Mouse (Mus musculus): ENCODE results near the gene Gm21887.
A peak's percentile ranks its signal among the peaks of the same experiment; 100 is the strongest.
"Not testable (repeated sequence)": the region's sequence is repeated elsewhere in the genome, so short reads cannot be mapped to it uniquely, and the experiment has no call there.

Gene Gm21887

DNA sequence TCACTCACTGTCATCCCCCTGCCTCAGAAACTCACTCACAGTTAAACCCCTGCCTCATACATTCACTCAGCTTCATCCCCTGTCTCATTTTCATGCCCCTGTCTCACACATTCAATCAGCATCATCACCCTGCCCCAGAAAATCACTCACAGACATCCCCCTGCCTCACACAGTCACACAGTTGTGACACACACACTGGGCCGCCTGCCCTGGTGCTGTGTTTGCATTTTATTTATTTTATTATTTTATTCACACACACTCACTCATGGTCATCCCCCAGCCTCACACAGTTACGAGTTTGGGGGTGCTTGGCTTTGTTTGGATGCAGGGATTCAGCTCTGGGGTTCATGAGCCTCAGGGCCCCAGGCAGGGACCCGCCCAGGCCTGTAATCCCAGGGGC lies 875 bp upstream of the Gm21887 start:
- ATAC-seq (ENCODE audit: insufficient number of reproducible peaks, low FRiP score, low TSS enrichment) = not testable (repeated sequence)

- peak; percentile 90 for ATAC-seq (ENCODE audit: insufficient number of reproducible peaks, low FRiP score, low TSS enrichment)
Observed at GRCm38 (mm10) chrX:170009801-170010221, 352 bp downstream of the Gm21887 start.

- peak; percentile 63 for ATAC-seq (ENCODE audit: insufficient number of reproducible peaks, low FRiP score, low TSS enrichment)
Observed at GRCm38 (mm10) chrX:170010581-170011528, 1.4 kb downstream of the Gm21887 start.

GRCm38 (mm10) chrX:170011529-170011879 lies 2.0 kb downstream of the Gm21887 start:
- not testable (repeated sequence) for ATAC-seq (ENCODE audit: insufficient number of reproducible peaks, low FRiP score, low TSS enrichment)

- ATAC-seq (ENCODE audit: insufficient number of reproducible peaks, low FRiP score, low TSS enrichment) = not testable (repeated sequence)
Observed at GRCm38 (mm10) chrX:170013421-170013820, 4.0 kb downstream of the Gm21887 start.

- ATAC-seq (ENCODE audit: insufficient number of reproducible peaks, low FRiP score, low TSS enrichment) = not testable (repeated sequence)
Observed at GRCm38 (mm10) chrX:170014038-170014437, 4.6 kb downstream of the Gm21887 start.

- ATAC-seq (ENCODE audit: insufficient number of reproducible peaks, low FRiP score, low TSS enrichment) = not testable (repeated sequence)
Observed at GRCm38 (mm10) chrX:170015883-170016282, 6.4 kb downstream of the Gm21887 start.

GRCm38 (mm10) chrX:170017333-170018245 lies 8.1 kb downstream of the Gm21887 start:
- peak; percentile 23; the same call in 1 of the 2 replicates for ATAC-seq (ENCODE audit: insufficient number of reproducible peaks, low FRiP score, low TSS enrichment)

GRCm38 (mm10) chrX:170018571-170019218 lies 9.2 kb downstream of the Gm21887 start:
- ATAC-seq (ENCODE audit: insufficient number of reproducible peaks, low FRiP score, low TSS enrichment) = peak; percentile 95

- peak; percentile 63 for ATAC-seq (ENCODE audit: insufficient number of reproducible peaks, low FRiP score, low TSS enrichment)
Observed at GRCm38 (mm10) chrX:170019219-170019953, 9.9 kb downstream of the Gm21887 start.

DNA sequence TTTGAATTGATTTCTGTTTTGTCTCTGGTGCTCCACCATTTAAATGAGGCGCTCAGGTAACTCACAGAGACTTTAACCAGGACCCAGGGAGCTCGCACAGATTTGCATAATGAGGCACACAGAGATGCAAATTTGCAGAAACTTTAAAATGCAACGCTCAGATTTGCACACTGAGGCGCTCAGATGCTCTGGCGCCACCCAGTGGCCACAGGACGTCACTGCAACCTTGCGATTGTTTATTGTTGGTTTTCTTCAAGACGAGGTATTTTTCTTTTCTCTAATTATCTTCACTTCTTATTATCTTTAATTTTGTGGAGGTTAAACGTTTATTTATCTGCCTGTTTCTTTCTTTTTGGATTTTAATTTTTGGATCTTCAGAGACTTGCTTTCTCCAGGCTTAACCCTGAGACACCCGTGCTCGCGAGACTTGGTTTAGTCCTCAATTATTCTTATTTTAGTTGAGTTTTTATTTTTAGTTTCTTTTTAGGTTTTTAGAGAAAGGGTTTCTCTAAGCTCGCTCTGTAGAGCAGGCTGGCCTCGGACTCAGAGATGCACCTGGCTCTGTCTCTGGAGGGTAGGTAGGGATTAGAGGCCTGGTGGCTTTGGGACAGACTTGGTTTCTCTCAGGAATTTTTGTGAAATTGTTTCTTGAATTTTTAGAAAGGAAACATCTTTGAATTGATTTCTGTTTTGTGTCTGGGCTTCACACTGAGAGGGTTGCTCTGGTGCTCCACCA lies 10.7 kb downstream of the Gm21887 start:
- ATAC-seq (ENCODE audit: insufficient number of reproducible peaks, low FRiP score, low TSS enrichment) = not testable (repeated sequence)

GRCm38 (mm10) chrX:170020690-170021050 lies 11.2 kb downstream of the Gm21887 start:
- not testable (repeated sequence) for ATAC-seq (ENCODE audit: insufficient number of reproducible peaks, low FRiP score, low TSS enrichment)

DNA sequence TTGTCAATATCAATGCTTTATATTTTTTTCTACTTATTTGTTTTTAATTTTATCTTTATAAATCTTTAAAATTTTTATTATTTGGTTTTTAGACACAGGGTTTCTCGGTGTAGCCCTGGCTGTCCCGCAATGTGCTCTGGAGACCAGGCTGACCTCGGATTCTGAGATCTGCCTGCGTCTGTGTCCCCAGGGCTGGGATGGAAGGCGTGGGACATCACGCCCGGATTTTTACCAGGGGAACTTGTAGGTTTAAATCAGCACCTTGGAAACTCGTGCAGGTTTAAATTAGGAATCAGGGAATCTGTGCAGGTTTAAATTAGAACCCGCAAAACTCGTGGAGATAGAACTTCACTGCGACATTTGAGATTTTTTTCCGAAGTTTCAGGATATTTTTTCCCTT lies 11.7 kb downstream of the Gm21887 start:
- not testable (repeated sequence) for ATAC-seq (ENCODE audit: insufficient number of reproducible peaks, low FRiP score, low TSS enrichment)

GRCm38 (mm10) chrX:170021750-170022461 lies 12.4 kb downstream of the Gm21887 start:
- ATAC-seq (ENCODE audit: insufficient number of reproducible peaks, low FRiP score, low TSS enrichment) = 0 out of 2 replicates have a peak, but pooled peaks have one; percentile 10

Data from cerebellum, adult (tissue).